In the genomic region with DNA sequence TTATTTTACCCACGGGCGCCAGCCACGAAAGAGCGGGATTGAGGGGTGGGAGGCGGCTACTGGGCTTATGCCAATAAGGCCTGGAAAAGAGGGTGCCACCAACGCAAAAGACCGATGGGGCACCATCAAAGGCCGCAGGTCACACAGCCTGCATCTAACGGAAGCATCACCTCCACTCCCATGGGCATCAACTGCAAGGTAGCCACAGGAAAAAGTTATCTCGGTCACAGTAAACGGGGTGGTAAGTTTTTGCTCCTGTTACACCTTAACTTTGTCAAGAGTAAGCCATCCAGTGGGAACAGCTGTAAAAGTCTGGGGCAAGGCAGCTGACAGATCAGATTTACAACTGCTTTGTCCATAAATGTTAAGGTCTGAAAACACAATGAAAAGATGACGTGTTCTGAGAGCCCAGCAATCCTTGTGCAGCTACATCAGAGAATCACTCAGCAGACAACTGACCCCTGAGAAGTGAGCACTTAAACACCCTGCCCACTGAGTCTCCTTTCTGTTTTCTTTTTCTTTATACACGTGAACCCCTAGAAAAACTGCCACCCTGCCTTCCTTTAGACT, we compare ENCODE assay signal across 9 mouse cellular contexts. TPM values are rescaled to one million over a fixed set of nuclear protein-coding genes. Genes with fewer than 3 reads are reported as not detected.
DNase-seq lines count a peak whose midpoint lies in the region; ATAC-seq and TF ChIP-seq lines count a peak whose summit lies in the region.
"Had no signal": no experiment of that assay in that cellular context is flagged by ENCODE, and none has a peak within 500 bp of the region (broad histone marks: within the 10 kb centered on the region; RNA-seq: fewer than 3 reads in every experiment).

No protein-coding gene starts in this region.

- H3K4me2 ChIP-seq in hindbrain, embryonic 14.5 days (replicated peaks), result peak overlapping the region; percentile 49
- H3K4me2 ChIP-seq in lung, postnatal 0 days (replicated peaks; ENCODE audit: low read depth, low read length), result peak overlapping the region; percentile 71

- DNase-seq in gastrocnemius, adult 2 months, result no peak
- DNase-seq in gastrocnemius, postnatal 36 days, result no peak
- DNase-seq in hindbrain, embryonic 14.5 days (ENCODE audit: low spot score), result no peak
- DNase-seq in lung, postnatal 0 days (ENCODE audit: low spot score), result peak; percentile 64
- no peak for DNase-seq in gastrocnemius, postnatal 25 days
- DNase-seq in urinary bladder, postnatal 36 days (ENCODE audit: low spot score in 2 of 2), result no peak
- no peak for DNase-seq in natural killer cell, adult 2 months (ENCODE audit: low spot score in 2 of 2)
- DNase-seq: kidney, postnatal 25 days had no signal

- ATAC-seq in hindbrain, embryonic 14.5 days (ENCODE audit: low FRiP score), result no peak
- ATAC-seq in lung, postnatal 0 days, result peak; percentile 51; the same call in 1 of the 2 replicates

- no peak for TF ChIP-seq EP300 in lung, postnatal 0 days (IDR thresholded peaks at IDR 0.05)

- TF ChIP-seq CTCF in gastrocnemius, adult 2 months (IDR thresholded peaks at IDR 0.05), result no peak
- no peak for TF ChIP-seq CTCF in E14TG2a.4 (conservative IDR thresholded peaks at IDR 0.05; ENCODE audit: low read length)
- TF ChIP-seq CTCF in lung, postnatal 0 days (IDR thresholded peaks at IDR 0.05), result no peak

- peaks cover 72% of the 10 kb centered on the region for H3K4me1 ChIP-seq in E14TG2a.4 (replicated peaks; ENCODE audit: low read depth, low read length)
- H3K4me1 ChIP-seq in hindbrain, embryonic 14.5 days (replicated peaks; ENCODE audit: control insufficient read depth, insufficient read depth, low read length), result peaks cover 4% of the 10 kb centered on the region
- peaks cover 6% of the 10 kb centered on the region; the same call in 1 of the 2 replicates for H3K4me1 ChIP-seq in lung, postnatal 0 days (ENCODE audit: insufficient read depth, low read depth, low read length)

- H3K9ac ChIP-seq in hindbrain, embryonic 14.5 days, result peak overlapping the region; percentile 44
- peak overlapping the region; percentile 73 for H3K9ac ChIP-seq in lung, postnatal 0 days (replicated peaks; ENCODE audit: low read depth)

- H3K27me3 ChIP-seq in E14TG2a.4 (ENCODE audit: insufficient read depth, low read length), result no peaks in the 10 kb centered on the region
- peaks cover 74% of the 10 kb centered on the region for H3K27me3 ChIP-seq in hindbrain, embryonic 14.5 days (ENCODE audit: control insufficient read depth, insufficient read depth, low read length)
- H3K27me3 ChIP-seq in lung, postnatal 0 days (replicated peaks; ENCODE audit: insufficient read depth, low read length), result peaks cover 4% of the 10 kb centered on the region; the same call in 1 of the 2 replicates

- no peaks in the 10 kb centered on the region for H3K36me3 ChIP-seq in E14TG2a.4 (ENCODE audit: insufficient read depth, low read length)
- H3K36me3 ChIP-seq in hindbrain, embryonic 14.5 days (replicated peaks; ENCODE audit: control insufficient read depth, insufficient read depth), result no peaks in the 10 kb centered on the region
- no peaks in the 10 kb centered on the region for H3K36me3 ChIP-seq in lung, postnatal 0 days (ENCODE audit: insufficient read depth, low read length)

- H3K27ac ChIP-seq in gastrocnemius, adult 2 months, result 0 out of 2 replicates have a peak overlapping the region, but pooled peaks have one; percentile 72
- peak overlapping the region; percentile 67 for H3K27ac ChIP-seq in hindbrain, embryonic 14.5 days
- H3K27ac ChIP-seq in lung, postnatal 0 days (ENCODE audit: low read length), result peak overlapping the region; percentile 87

- peak overlapping the region; percentile 52 for H3K4me3 ChIP-seq in gastrocnemius, adult 2 months
- peak overlapping the region; percentile 85 for H3K4me3 ChIP-seq in E14TG2a.4 (replicated peaks; ENCODE audit: low read length)
- peak overlapping the region; percentile 9; the same call in 1 of the 2 replicates for H3K4me3 ChIP-seq in hindbrain, embryonic 14.5 days (replicated peaks; ENCODE audit: low read length)
- H3K4me3 ChIP-seq in lung, postnatal 0 days (ENCODE audit: low read depth, low read length), result peak overlapping the region; percentile 34; the same call in 1 of the 2 replicates

- no peaks in the 10 kb centered on the region for H3K9me3 ChIP-seq in E14TG2a.4 (ENCODE audit: low read length)
- H3K9me3 ChIP-seq in hindbrain, embryonic 14.5 days (ENCODE audit: control insufficient read depth, low read length), result no peaks in the 10 kb centered on the region
- no peaks in the 10 kb centered on the region for H3K9me3 ChIP-seq in lung, postnatal 0 days (ENCODE audit: low read length)

- 6% methylated on average over 13 of the region's 13 CpGs for WGBS in hindbrain, embryonic 14.5 days
- 22% methylated on average over 13 of the region's 13 CpGs for whole genome bisulfite sequencing in lung, postnatal 0 days

- intact Hi-C loops in gastrocnemius, adult 2 months (cut with DNase I), result loop anchor here (5.0 kb wide), 1 partner anchor 829 kb away; no protein-coding TSS in a partner anchor
- intact Hi-C loops in gastrocnemius, postnatal 36 days (cut with DNase I), result loop anchor here (5.0 kb wide), 3 partner anchors 151 to 829 kb away; a partner anchor contains a TSS

RNA-seq across cellular contexts. Expression of a gene that starts 5.6 kb away (rescaled TPM):
- 1 to 10 TPM; 1.9 to 4.0 TPM for total RNA-seq in gastrocnemius, adult 2 months (2021)
- 1 to 10 TPM; 2.1 to 3.6 TPM for total RNA-seq in gastrocnemius, postnatal 36 days (2021)
- 33.1 and 38.6 TPM in 2 replicates for polyA plus RNA-seq in hindbrain, embryonic 14.5 days (2014; fragmentation: Nextera tagmentation; extraction: Ambion mirVana)
- 78.5 and 82.9 TPM in 2 replicates for polyA plus RNA-seq in lung, postnatal 0 days (2015; fragmentation: Nextera tagmentation; extraction: Ambion mirVana)
- total RNA-seq in gastrocnemius, postnatal 25 days (2021), result 1 to 10 TPM; 2.1 to 6.6 TPM

Comparison
In these comparisons a context has a peak if more than half of its experiments do, and no peak if none do; other contexts are left out.
1. H3K4me3 ChIP-seq: peak in every context shown above with its lines; median percentile 85 in E14TG2a.4; 52 in gastrocnemius, adult 2 months; 34 in lung, postnatal 0 days; 9 in hindbrain, embryonic 14.5 days.